Mouse (Mus musculus) brain, embryonic 14.5 days (tissue): ENCODE measurements around the gene Susd2.

Experiments
- CTCF ChIP-seq: fragments of 200-500 bp; IDR thresholded peaks from 2 replicates; pipeline ENCODE4 v1.5.1; 2012; ENCODE audit warnings: inconsistent platforms, mild to moderate bottlenecking, moderate library complexity, borderline replicate concordance; ENCODE audit not compliant: insufficient read depth, insufficient read length; ENCODE audit errors: extremely low read depth
- POLR2A ChIP-seq: fragments of 200-500 bp; IDR thresholded peaks from 2 replicates; pipeline ENCODE4 v1.6.1; 2012; ENCODE audit warnings: mild to moderate bottlenecking, inconsistent platforms, borderline replicate concordance; ENCODE audit not compliant: poor library complexity, insufficient read depth, insufficient read length, severe bottlenecking; ENCODE audit errors: extremely low read depth

DNA sequence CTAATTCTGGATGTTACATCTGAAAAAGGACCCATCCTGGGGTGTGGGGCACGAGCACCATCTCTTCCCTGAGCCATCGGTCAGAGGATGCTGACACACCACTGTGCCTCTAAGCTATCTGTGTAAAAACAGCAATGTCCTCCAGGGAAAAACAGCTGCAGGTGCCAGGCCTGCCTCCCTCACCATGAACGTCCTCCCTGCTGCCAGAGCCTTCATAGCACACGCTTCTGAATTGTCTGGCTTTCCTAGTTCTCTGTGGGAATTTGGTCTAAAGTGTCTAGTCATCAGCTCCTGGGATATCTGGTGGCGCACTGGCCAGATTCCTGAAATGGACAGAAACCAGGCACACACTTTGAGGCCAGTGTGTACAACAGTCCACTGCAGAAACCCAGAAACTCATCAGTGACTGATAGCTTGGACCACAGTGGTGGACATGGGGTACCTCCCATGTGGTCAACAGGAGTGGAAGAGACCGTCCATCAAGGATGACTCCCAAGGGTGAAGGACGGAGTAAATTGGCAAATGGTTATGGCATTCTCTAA, 43.5 kb downstream of the Susd2 start:
- TF ChIP-seq CTCF (no peak), POLR2A (no peak)
